Mouse (Mus musculus) liver, adult 2 months (tissue): Measurements from ENCODE around the gene Pxdc1.

Experiments used
- CTCF ChIP-seq: fragments of 200-500 bp; IDR thresholded peaks from 2 replicates; pipeline ENCODE4 v1.5.1; 2011; ENCODE audit warnings: low read depth, low read length, control low read depth
- POLR2A ChIP-seq: fragments of 200-500 bp; IDR thresholded peaks from 2 replicates; pipeline ENCODE4 v1.6.1; 2011; ENCODE audit warnings: low read length, control low read depth; ENCODE audit not compliant: insufficient read depth; ENCODE audit errors: extremely low read depth

- no peak for TF ChIP-seq CTCF
- TF ChIP-seq POLR2A, result no peak
Measured at GRCm38 (mm10) chr13:34602757-34603156, 50.5 kb downstream of the Pxdc1 start.
